Mouse (Mus musculus) frontal cortex, adult 2 months (tissue): ENCODE results near the gene Wdr70. TPM values are rescaled to one million over a fixed set of nuclear protein-coding genes. Genes with fewer than 3 reads are reported as not detected.

Experiments used
- DNase-seq, 2 experiments: peaks; one replicate each; pipeline ENCODE4 v3.0.0; 2022; ENCODE audit warnings: low spot score in 1 of 2; ENCODE audit errors: extremely low spot score in 1 of 2
- polyA plus RNA-seq: library from polyadenylated mRNA; depleted of rRNA; stranded (reverse); fragments of >200 nt; gene quantifications from 2 replicates; pipeline ENCODE4 v1.2.3, GENCODE M21; 2012; rRNA removed

Wdr70 gene
- polyA plus RNA-seq, 1 experiment = 30.3 TPM

DNA sequence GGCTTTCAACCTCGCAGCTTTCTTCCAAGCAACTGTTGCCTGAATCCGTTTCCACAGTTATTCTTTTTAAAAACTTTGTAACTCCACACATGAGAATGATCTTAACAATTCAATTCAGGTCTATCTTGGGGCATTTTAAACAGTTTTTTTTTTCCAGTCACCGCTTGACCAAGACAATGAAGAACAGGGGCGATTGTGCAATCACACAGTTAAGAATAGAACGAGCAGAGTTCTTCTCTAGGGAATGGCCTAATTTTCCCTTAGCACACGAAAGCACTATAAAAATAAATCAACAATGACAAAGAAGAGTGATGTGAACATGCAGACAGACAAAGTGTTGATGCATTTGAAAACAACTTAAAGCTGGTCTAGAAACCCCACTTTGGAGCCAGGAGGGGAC lies 223.1 kb downstream of the Wdr70 start:
- DNase-seq = no peak

DNA sequence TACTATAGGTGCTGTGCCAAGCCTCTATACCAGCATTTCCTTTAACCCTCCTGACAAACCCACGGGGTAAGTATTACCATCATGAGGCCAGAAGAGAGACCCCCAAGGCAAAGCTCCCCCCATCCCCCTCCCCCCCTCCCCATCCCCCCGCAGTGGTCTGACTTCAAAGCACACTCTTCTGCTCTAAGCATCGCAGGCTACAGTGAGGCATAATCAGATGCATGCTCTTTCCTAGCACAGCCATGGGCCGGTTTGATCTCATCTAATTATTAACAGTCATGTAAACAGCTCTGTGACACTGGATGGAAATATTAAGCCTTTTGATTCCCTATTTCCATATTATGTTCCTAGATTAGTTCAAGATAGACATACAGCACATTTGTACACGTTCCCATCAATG lies 226.5 kb downstream of the Wdr70 start:
- DNase-seq = no peak

DNA sequence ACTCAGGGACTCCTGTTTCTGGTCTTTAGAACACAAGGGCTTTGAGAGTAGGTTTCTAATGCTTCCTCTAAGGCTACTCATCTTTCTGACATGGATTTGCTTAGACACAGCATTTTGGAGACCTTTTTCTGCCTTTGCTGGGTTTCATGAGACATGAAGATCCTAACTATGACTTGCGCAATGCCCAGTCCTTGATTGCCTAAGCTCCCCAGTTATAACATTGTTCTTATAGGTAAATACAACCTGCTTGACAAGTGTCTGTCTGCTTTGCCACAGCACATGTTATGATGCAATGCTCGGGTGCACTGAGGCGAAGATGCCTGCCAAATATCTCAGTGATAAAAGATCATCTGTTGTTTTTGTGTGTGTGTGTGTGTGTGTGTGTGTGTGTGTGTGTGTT lies 233.7 kb downstream of the Wdr70 start:
- no peak for DNase-seq

DNA sequence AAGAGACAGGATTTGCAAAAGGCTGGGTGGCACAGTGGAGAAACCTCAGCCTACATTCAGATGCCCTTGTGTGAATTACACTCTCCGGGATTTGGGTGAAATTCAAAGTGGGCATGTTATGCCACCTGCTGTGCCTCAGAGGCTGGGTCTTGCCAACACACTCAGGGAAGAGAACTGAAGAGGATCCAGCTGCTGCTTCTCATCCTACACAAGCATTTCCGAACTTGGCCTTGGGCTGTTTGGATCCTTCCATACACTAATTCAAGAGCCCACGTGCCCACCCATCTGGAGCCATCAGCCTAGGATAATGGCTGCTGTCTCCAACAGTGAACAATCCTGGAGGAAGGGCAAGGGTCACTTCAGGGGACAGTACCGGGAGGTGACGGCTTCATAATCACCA lies 235.7 kb downstream of the Wdr70 start:
- peak in 1 of 2 experiments; percentile 16 for DNase-seq

DNA sequence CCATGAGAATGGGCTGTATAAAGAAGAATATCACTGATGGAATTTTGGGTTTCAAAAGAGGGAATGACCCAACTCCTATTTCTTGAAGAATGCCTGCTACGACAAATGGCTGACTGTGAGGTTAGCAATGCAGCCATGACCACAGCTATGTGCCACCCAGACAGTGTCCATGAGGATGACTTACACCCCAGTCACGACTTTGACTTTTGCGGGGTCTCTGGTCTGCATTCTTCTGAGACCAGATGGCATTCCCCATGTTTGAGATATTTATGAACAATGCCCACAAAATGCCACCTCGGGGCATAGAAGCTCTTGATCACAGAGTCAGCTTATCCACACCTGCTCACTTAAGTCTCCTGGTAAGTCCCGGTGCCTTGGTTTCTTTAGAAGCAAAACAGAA lies 236.1 kb downstream of the Wdr70 start:
- DNase-seq = no peak

DNA sequence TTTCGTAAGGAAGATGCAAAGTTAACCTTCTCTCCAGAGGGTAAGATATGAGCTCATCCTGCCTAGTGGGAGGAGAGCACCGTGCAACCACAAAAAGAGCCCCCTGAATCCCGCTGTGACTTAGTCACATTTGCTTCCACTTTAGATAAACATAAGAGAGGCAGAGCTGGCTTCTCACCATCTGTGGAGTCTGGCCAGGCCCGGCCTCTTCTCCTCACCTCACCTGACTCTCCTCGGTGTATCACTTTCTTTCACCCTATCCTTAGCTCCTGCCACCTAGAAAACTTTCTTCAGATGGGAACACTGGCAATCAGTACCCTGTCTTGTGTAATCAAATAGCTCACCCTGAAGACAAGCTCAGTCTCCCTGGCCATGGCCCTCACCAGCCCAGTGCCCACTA lies 240.2 kb downstream of the Wdr70 start:
- DNase-seq = no peak

DNA sequence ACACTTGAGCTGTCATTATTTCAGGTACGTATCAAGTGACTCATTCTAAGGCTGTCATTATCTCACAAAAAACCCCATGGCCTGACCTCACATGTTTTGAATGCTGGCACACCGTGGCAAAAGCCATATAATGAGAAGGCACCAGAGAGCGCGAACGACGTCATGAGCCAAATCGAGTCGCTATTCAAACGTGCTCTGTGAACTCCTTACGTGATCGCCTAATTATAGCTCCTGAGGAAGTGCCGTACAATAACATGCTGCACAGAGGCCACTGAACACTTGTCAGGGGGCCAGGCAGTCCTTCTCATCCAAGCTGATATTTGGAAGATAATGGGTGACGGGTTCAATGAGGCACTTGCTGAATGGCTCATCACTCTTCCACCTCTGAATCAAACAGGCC lies 241.6 kb downstream of the Wdr70 start:
- no peak for DNase-seq

DNA sequence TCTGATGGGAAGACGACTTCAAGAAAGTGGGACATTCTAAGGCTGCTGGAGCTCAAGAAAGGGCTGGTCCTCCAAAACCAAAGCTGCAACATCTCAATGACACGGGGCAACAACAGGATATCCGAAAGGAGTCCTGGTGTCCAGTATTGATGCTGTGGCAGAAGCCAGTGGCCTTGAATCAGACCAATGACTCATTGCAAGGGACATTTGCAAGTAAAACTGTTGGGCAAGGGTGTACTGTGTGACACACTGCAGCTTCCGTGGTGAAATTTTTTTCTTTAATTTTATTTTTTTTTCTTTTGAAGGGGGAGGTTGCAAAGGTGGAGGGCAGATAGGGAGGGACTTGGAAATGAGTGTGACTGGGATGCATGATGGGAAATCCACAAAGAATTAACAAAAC lies 256.6 kb downstream of the Wdr70 start:
- no peak for DNase-seq

DNA sequence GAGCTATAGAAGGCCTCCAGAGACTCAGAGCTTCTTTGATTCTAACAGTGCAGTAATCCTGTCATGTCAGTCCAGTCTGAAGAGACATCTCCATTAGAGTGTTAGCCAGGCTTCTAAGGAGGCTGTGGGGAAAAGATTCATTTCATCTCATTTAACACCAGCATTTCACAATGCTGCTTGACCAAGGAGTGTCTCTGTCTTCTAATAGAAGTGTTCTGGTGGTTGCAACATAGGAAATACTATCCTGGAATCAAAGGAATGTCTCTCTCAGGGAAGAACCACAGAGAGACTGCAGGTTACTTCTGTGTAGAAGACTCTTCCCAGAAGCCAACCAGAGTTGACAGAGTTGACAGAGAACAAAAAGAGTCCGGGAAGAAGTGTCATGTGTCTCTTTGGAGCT lies 257.3 kb downstream of the Wdr70 start:
- no peak for DNase-seq

DNA sequence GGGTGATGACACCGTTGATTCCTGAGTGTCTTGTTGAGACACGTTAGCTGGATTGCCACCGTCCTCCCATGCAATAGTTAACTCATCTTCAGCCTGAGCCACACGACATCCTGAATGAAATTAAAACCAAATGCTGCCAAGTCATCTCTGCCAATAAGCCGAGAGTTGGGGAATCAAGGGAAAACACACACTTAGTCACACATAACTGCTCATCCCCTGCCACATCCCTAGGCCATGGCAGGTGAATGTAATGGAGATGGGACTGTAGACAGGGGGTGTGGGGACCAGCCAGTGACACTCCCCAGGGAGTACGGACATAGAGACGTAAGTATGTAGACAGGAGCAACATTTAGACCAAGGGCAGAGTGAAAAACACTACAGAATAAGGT lies 260.1 kb downstream of the Wdr70 start:
- no peak for DNase-seq

DNA sequence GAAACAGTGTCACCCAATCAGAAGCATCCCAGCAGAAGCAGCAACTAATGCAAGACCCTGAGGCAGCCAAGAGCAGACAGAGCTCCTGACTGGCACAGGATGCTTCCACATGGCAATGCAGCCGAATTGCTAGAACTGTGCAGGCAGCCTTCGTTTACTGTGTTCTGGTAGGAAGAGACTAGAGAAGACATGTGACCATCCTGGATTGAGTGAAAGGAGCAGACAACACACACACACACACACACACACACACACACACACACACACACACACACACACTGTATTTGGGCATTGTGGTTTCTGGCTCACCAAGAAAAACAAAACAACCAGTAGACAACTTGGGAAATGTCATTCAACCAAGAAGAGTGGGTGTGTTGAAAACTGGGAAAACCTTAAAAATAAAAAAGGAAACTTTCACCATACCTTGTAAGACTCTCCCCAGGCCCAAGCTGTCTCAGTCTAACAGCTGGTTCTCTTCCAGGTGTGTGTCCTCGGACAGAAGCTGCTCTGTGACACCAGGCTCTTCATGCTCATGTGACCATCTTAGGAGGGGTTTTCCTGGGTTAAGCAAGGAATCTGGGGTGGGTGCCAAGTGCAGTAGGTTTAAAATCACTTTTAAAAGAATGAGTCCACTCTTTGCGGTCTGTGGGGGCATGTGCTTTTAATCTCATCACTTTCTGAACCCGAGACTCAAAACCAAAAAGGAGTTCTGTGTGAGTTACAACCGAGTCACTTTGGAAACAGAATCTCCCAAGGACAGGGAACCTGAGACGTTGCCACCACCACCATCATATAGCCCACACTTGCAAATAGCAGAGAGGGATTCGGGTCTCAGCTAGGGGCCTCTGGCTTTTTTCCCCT lies 260.7 kb downstream of the Wdr70 start:
- DNase-seq = no peak

DNA sequence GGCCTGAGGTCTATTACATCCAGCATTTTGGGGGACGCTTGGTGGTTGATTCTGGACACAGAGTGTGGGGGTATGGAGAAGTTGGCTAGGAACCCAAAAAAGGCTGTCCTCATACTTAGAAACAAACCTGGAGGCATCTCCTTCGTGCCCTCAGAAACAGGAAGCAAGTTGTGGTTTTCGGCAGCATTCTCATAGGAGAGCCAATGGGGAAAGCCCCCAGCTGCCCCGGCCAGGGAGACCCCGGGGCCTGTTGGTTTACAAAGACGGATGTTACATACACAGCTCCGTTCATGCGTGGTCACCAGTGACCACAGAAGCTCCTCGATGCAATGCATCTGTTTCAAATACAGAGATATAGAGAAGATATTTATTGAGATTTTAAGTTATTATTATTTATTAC lies 263.6 kb downstream of the Wdr70 start:
- DNase-seq = no peak

DNA sequence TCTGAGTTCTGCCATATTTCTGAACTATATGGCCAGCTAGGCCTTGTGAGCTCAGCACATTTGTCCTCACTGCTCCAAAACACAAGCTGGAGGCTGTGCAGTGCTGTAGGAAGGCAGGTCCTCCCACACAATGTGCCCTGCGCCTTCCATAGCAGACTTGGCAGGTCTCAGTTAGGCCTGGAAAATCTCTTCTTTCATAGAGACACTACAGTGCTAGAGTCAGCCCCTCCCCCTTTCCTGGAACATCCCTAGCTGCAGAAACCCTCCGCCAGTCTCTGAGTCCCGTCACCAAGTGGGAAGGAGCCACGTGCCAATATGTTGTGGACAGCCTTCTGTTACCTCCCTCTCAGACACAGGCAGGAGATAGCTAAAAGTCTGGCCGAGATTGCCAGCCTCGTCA lies 273.5 kb downstream of the Wdr70 start:
- no peak for DNase-seq

DNA sequence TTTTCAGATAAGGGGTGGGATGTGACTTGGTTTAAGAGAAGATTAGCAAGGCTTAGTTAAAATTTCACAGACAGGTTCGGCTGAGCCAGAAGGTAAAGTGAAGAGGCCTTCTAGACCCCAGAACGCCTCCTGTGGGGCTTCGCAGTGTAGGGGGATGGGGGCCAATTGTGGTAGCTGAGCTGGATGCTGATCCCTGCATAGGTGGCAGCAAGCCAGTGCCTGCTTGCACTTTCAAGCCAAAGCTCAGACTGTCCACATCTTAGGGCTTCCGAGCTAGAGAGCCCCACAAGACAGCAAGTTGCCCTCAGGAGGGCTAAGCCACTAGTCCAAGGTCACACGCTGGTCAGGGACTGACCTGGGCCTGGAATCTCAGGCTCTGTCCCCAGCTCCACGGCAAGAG lies 275.1 kb downstream of the Wdr70 start:
- no peak for DNase-seq

Other genes with a start within 250 kb of the Wdr70 start
- gene Nup155, start 10.1 kb upstream of the Wdr70 start, polyA plus RNA-seq = 11.2 and 13.0 TPM in 2 replicates
- gene Cplane1, start 69.9 kb upstream of the Wdr70 start, polyA plus RNA-seq = 22.7 and 26.9 TPM in 2 replicates